Mouse (Mus musculus): ENCODE measurements at regions not wholly inside any gene's neighbourhood (a gene's known extent, or its start where the extent isn't known, plus 50 kb on each side); places are given as distances from the start of the nearest gene placed in this dataset.

DNA sequence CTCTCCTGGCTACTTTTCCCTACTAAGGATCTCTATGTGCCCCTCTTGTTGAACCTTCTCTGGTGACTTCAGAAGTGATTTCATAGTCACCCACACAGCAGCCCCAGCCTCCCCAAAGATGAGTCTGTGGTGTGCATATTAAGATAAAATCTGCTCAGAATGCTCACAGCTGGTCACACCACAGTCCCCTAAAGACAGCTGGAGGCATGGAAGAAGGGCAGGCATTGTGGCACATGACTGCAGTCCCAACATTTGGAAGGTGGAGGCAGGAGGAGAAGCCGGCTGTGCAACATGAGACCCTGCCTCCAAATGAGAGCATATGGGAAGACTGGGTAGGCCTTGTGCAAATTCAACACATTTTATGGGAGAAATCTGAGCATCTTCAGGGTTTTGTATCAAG, 70.0 kb upstream of the Cplx2 start:
- TF ChIP-seq POLR2A (IDR thresholded peaks at IDR 0.05; ENCODE audit: extremely low read depth, insufficient read depth, low read length) (no peak), CTCF (IDR thresholded peaks at IDR 0.05; ENCODE audit: extremely low read depth, insufficient read depth, low read length) (no peak)

Measured in cortical plate, adult 2 months (tissue).